Mouse (Mus musculus): ENCODE data around the gene Prss21.
A peak's percentile ranks its signal among the peaks of the same experiment; 100 is the strongest.

Gene Prss21

DNA sequence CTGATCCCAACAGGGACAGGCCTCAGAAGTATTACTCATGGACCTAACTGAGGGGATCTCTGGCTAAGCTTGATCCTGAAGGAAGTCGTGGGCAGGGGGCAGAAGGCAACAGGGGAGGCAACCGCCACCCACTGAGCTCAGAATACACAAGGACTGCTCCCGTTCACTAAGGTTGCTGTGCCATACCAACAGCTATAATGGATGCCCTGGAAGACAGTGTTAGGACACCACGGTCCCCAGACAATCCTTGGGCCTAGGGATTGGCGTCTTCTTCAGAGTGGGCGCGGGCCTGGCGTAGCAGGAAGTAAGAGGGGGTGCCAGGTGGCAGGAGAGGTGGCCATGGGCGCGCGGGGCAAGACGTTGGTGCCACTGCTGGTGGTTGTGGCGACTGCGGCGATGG, at the start of gene Prss21:
TSS of gene Prss21 (plus strand) at position 301 of the 400 bp plus-strand sequence.
- no peak for DNase-seq (ENCODE audit: extremely low spot score, low read depth, low spot score)

DNA sequence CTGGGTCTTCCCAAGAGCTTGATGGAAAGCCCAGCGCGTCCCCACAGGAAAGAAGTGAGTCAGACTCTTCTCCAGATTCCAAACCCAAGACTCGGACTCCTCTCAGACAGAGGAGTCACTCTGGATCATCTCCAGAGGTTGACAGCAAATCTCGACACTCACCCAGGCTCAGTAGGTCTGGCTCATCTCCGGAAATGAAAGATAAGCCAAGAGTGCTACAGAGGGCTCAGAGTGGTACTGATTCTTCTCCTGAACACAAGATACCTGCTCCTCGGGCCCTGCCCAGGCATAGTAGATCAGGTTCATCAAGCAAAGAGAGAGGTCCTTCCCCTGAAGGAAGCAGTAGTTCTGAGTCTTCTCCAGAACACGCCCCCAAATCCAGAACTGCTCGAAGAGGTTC, 49.3 kb upstream of the Prss21 start:
- no peak for DNase-seq (ENCODE audit: extremely low spot score, low read depth, low spot score)

DNA sequence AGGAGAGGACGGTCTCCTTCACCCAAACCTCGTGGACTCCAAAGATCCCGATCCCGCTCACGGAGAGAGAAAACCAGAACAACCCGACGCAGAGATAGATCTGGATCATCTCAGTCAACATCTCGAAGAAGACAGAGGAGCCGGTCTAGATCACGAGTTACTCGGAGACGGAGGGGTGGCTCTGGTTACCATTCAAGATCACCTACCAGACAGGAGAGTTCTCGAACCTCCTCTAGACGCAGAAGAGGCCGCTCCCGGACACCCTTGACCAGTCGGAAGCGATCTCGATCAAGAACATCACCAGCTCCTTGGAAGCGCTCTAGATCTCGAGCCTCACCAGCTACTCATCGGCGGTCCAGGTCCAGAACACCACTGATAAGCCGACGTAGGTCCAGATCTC, 48.6 kb upstream of the Prss21 start:
- no peak for DNase-seq (ENCODE audit: extremely low spot score, low read depth, low spot score)

DNA sequence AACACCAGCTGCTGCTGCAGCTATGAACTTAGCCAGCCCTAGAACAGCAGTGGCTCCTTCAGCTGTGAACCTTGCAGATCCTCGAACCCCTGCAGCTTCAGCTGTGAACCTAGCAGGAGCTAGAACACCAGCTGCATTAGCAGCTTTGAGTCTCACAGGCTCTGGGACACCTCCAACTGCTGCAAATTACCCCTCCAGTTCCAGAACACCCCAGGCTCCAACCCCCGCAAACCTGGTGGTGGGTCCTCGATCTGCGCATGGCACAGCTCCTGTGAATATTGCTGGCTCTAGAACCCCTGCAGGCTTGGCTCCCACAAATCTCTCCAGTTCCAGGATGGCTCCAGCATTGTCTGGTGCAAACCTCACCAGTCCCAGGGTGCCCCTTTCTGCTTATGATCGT, 47.1 kb upstream of the Prss21 start:
- no peak for DNase-seq (ENCODE audit: extremely low spot score, low read depth, low spot score)

DNA sequence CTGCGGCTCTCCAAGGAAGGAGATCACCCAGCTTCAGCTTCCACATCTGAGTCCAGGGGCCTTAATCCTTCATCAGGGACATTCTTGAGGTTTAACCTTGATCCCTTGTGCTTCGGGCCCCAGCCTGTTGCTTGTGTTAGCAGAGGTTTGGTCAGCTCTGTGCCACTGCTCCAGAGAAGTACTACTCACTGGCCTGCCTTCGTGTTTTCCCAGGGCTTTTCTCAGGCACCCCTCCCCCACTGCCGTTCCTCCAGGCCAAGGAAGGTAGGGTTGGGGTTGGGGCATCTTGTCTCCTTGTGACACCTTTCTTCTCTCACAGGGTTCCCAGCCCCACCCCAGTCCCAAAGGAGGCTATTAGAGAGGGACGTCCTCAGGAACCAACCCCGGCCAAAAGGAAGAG, 45.8 kb upstream of the Prss21 start:
- no peak for DNase-seq (ENCODE audit: extremely low spot score, low read depth, low spot score)

DNA sequence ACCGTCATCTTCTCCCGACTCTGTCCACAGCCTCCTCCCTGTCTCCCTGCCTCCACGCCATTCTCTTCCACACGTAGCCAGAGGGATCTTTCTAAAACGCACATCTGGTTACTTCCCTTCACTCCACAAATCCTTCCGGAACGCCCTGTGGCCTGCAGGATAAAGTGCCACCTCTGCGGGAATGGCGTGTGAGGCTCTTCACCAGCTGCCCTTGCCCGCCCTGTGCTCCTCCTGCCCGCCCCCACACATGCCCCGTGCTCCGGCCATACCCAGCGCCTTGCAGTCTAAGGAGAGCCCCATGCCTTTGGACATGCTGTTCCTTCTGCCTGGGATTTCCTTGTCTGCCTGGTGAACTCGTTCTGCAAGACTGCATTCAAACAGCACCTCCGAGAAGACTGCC, 44.8 kb upstream of the Prss21 start:
- DNase-seq (ENCODE audit: extremely low spot score, low read depth, low spot score): no peak

DNA sequence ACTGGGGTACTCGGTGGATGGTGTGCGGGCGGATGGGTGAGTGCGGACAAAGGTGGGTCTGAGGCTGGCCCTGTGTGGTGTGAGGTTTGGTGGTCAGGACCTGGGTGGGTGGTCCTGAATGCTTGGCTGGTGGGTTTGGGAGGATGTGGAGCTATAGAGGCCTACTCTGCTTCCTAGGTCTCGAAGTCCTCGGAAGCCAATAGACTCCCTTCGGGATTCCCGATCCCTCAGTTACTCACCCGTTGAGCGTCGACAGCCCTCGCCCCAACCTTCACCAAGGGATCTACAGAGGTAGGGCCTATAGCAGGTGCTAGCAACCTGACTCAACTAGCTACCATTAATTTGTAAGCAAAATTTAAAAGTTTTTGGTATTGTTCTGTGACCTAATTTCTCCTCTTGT, 44.2 kb upstream of the Prss21 start:
- DNase-seq (ENCODE audit: extremely low spot score, low read depth, low spot score): no peak

DNA sequence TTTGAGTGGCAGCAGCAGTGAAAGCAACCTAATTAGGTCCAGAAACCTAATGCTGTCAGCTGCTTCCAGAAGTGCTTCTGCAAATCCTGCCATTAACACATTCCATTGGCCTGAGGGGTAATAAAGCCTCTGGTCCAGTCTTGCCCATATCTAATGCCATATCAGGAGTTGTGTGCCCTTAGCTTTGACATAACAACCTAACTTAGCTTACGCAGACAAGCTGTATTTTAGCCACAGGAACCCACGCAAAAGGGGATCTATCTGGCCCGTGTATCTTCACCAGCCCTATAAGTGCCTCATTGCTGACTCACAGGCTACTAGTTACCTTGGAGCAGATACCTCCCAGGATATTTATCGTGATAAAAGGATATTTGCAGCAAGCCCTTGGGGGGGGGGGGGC, 42.3 kb upstream of the Prss21 start:
- DNase-seq (ENCODE audit: extremely low spot score, low read depth, low spot score): no peak

DNA sequence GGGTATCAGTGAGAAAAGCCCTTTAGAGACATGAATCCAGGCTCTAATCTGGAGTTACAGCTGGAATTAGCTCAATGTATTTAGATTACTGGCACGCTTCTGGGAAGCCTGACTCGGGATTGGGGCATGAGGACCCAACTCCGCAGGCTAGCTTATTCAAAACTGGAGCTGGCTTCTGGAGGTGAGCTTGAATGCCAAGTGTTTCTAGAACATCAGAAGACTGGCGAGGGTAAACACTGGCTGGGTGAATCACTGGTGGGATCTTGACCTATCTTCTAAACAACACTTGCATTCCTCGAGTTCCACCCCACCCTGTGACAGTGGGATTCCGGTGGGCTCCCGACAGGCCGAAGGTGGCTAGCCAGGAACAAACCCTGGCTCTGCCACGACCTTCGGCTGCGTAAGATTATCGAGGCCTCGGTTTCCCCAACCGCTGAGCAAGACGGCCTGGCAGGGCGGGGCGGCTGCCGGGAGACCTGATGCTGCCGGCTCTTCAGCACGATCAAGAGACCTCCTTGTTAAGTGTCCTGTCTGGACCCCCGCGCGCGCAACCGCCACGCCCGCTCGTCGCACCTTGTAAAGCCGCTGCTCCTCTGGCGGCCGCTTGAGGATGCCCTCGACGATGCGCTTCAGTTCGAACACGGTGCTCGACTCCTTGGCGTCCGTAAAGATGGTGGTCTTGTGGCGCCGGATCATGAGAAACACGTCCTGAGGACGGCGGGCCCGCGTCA, 39.4 kb upstream of the Prss21 start:
- DNase-seq (ENCODE audit: extremely low spot score, low read depth, low spot score): no peak

DNA sequence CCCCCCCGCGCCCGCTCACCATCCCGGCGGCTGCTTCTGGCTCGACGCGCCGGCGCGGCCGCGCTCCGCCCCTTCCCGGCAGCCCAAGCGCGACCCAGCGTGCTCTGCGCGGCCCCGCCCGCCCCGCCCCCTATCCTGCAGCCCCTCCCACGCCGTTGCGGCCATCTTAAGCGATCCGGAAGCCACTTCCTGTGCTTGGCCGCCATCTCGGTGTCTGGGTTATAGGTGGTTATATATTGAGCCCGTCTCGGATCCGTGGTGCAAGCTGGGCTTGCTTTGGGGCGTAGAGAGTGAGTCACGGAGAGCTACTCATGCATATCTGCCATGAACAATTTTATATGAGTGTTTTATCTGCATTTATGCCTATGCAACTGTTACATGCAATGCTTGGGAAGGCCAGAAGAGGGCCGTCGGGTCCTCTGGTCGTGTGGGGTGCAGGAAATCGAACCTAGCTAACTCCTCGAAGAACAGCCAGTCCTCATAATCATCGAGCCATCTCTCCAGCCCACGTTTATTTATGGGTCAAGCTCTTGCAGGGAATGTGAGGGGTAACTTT, 38.7 kb upstream of the Prss21 start, which contains the start of gene Elob:
TSS of gene Elob (minus strand) at position 73 of the 556 bp plus-strand sequence.
- DNase-seq (ENCODE audit: extremely low spot score, low read depth, low spot score): peak; percentile 69

DNA sequence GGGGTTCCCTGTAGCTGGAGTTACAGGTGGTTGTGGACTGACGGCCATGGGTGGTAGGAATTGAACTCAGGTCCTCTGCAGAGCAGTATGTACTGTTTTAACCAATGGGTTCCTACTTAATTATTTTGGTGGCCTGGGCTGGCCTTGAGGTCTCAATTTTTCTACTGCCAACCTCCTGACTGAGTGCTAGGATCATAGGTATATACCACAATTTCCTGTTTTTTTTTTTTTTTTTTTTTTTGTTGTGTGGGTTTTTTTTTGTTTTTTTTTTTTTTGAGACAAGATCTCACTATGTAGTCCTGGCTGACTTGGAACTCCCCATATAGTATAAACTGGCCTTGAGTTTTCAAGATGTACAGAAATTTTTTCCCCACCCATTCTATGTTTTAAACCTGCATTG, 36.7 kb upstream of the Prss21 start:
- DNase-seq (ENCODE audit: extremely low spot score, low read depth, low spot score): no peak

DNA sequence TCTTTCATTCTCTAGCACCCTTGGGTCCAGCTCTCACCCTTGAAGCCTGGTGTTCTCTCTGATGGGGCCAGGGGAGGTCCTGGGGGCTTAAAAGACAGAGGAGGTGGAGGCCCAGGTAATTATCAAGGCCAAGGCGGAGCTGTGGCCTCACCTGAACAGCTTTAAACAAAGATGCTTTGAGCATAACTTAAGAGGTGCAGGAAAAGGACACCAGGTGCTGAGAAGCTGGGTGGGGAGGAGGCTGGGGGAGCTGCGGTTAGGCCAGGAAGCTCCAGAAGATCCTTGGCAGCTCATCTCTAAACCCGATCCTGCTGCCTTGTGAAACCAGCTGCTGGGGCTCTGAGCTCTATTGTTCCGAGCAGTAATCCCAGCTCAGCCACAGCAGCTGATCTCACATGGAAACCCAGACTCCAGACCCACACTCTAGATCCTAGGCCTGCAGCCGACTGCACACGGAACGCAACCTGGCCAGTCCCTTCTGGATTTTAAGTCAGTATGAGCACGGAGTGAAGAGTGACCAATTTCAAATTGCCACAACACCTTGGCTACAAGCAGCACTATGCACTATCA, 31.8 kb upstream of the Prss21 start, which contains the start of gene Prss33:
TSS of gene Prss33 (minus strand) at position 51 of the 570 bp plus-strand sequence.
- no peak for DNase-seq (ENCODE audit: extremely low spot score, low read depth, low spot score)

DNA sequence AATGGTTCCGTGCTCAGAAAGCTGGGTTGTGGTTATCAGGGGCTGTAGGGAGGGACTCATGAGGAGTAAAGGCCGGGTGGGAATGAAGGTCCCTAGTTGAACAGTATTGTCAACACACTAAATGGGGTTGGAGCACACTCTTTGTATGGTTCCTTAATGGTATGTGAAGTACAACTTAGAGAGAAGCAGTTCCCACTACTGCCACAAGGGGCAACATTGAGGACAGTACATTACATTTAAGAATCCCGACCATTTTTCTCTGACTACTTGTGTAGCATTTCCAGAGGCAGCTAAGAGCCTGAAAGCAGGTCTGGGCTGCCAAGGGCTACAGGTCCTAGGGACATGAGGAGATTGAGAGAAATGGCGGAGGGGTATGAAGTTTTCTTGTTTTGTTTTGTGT, 26.7 kb upstream of the Prss21 start:
- DNase-seq (ENCODE audit: extremely low spot score, low read depth, low spot score): no peak

DNA sequence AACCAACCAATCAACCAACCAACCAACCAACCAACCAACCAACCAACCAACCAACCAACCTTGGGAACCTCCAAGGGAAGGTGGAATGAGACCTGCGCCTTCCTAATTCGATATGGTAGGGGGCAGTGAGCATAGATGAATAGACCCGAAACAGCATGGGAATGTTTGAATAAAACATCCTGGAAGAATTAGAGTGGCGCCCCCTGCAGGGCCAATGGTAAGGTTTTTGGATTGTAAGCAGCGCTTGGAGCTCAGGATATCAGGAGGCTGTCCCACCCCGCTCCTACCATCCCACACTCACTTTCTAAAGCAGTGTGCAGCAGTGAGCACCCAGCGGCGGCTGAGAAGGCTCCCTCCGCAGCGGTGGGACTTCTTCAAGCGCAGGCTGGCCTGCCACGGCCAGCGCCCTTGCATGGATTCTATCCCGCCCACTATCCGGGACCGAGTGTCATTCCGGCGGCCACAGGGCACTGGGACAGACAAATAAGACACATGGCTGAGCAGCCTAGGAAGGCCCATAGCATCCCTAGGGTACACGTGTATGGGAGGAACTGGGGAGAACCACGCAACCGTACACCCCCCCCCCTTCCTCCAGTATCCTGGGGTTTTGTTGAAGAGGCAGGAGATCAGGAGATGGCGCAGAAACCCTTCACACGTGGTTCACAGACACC, 24.6 kb upstream of the Prss21 start:
- DNase-seq (ENCODE audit: extremely low spot score, low read depth, low spot score): no peak

DNA sequence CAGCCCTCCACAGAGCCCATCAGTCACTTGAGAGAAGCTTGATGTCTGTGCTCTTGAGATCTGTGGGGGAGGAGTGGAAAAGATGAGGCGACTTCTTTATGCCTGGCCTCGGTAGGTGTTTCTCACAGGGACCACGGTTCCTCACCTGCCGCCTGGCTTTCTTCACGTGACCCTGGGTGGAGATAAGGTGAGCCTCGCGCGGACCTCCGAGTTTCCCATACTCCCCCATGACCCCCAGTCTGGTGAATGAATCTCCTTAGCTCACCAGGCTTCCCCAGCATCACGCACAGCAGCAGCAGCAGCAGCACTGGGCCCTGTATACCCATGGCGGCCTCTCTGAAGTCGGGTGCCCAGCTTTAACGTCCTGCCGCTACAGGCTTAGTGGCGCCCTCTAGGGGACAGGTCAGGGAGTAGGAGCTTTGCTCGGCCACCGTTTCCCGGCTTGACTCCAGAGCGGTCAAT, 24.0 kb upstream of the Prss21 start, which contains the start of the genes Prss32 and Prss41:
TSS of gene Prss32 (plus strand) at position 44 of the 462 bp plus-strand sequence.
TSS of gene Prss41 (minus strand) at position 361 of the 462 bp plus-strand sequence.
- DNase-seq (ENCODE audit: extremely low spot score, low read depth, low spot score): no peak

DNA sequence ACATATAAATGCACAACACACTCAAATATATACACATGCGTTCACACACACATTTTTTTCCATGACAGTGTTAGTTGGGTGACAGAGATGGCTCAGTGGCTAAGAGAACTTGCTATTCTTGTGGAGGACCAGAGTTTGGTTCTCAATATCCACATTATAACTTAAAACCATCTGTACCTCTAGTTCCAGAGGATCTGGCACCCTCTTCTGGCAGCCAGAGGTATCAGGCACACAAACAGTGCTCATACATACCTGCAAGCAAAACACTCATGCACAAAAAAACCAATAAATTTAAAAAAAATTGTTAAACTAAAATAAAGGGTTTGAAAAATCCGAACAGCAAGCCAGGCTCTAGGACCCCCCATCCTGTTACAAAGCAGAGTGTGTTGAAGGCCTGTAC, 17.8 kb upstream of the Prss21 start:
- no peak for DNase-seq (ENCODE audit: extremely low spot score, low read depth, low spot score)

DNA sequence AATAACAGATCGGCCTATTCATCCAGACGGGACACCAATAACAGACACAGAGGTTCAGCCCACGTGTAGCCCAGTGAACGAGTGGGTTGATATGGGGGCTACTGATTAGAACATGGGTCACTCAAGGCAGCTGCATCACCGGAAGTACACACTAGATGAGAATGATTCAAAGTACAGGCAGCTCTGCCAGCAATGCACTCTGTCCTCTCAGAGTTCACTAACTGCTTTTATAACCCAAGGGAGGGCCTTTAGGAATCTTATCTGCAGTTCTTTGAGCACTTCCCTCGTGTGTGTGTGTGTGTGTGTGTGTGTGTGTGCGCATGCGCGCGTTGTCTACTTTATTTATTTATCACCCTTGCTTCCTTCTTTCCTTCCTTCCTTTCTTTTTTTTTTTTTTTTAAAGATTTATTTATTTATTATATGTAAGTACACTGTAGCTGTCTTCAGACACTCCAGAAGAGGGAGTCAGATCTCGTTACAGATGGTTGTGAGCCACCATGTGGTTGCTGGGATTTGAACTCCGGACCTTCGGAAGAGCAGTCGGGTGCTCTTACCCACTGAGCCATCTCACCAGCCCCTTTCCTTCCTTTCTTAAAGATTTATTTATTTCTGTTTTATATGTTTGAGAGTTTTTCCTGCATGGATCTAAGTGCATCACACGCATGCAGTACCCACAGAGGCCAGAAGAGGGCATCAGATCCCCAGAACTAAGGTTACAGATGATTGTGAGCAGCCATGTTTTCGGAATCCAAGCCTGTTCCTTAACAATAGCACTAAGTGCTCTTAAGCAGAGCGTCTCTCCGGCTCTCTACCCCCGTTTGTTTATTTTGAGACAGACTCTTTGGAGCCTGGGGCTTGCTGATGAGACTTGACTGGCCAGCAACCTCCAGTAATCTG, 16.8 kb upstream of the Prss21 start:
- DNase-seq (ENCODE audit: extremely low spot score, low read depth, low spot score): no peak

DNA sequence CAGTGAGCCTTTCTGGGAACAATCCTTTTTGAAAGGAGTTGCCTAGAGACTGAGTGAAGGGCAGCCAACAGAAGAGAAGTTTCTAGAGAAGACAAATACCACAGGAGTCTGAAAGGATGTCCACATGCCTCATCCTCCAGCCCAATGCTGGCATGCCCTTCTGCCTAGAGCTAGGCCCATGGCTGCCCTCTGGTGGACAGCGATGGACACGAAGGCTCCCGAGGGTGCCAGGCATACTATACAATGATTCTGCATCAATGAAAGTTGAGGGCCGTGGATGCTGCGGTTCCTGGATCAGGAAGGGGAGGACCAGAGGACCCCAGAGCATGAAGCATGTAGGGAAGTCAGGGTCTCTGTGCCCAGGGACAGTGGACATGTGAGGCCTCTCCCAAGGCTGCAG, 14.6 kb upstream of the Prss21 start:
- DNase-seq (ENCODE audit: extremely low spot score, low read depth, low spot score): no peak

DNA sequence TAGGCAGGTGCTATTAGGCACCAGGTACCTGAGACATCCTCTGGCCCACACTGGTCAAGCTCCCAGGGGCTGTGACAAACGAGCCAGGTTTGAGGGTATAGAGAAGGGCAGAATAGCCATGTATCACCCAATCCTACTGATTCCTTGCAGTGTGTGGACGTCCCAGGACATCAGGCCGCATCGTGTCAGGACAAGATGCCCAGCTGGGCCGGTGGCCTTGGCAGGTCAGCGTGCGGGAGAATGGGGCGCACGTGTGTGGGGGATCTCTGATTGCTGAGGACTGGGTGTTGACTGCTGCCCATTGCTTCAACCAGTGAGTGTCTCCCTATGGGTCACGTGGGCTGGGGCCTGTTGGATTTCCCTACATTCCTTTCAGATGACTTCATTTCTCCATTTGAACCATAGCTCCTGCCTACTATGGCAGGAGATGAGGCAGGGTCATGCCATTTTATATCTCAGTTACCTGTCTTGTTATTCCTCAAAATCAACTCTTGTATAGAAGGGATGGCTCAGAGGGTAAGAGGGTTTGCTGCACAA, 13.6 kb upstream of the Prss21 start:
- DNase-seq (ENCODE audit: extremely low spot score, low read depth, low spot score): no peak

DNA sequence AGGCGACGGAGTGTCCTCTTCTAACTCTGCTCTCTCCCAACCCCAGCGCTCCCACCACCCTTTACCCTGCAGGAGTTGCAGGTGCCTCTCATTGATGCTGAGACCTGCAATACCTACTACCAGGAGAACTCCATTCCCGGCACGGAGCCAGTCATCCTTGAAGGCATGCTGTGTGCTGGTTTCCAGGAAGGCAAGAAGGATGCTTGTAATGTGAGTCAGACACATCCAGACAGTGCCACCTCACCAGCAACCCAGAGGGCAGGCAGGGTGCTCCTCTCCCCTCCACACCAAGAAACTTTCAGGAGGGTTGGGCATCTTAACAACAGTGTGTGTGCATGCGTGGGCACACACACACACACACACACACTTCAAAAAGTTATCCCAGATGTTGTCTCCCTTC, 10.7 kb upstream of the Prss21 start:
- DNase-seq (ENCODE audit: extremely low spot score, low read depth, low spot score): no peak

Measured in hindlimb bud, embryonic 11.5 days (tissue).